Mouse (Mus musculus): Measurements from ENCODE around the gene Rd3.

Rd3 gene

DNA sequence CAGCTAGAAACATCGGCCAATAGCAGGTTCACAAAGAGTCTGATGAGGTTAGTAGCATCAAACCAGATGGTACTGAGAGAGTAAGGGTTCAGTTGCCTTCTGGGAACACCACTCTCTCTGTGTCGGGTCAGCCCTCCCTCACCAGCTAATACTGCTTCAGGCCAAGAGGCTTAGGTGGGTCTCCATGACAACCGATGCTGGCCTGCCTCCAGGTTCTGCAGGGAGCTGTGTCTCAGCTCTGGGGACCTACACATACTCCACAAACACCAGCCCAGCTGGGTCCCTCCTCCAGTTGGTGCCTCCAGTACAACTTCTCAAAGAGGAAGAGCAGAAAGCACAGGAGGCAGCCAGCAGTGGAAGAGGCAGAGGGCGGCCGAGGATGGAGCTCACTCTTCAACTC, at the start of gene Rd3:
TSS of gene Rd3 (plus strand) at position 184 of the 400 bp plus-strand sequence.
- DNase-seq (ENCODE audit: extremely low spot score) = no peak

DNA sequence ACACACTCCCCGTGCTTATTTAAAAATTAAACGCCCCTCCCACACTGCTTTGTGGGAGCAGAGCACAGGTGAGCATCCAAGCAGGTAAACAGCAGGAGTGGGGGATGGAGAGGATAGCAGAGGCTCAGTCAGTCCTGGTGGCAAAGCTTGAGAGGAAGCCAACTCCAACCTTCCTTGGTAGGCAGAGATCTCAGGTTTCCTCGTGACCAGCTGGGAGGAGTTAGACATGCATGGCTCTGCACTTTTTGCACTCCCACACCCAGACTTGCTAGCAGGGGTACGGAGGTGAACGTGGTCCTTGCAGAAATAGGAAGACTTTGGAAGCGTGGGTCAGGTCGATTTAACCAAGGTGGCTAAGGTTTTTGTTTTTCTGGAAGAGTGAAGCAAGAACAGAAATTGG, 48.8 kb upstream of the Rd3 start:
- DNase-seq (ENCODE audit: extremely low spot score) = no peak

DNA sequence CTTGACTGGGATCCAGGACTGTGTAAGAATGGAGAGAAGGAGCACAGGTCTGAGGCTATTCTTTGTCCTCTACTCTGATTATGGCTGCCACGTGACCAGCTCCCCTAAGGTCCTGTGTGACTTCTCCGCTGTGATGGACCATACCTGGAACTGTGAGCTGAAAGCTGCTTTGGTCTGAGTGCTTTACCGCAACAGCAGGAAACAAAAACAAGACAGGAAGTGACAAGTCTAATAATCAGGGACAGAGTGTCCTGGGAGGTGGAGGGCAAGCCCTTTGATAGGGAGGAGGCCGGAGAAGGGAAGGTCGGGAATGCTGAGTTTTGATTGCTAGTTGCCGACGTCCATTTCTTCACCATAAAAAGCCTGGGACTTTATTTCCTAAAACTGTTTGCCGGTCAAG, 48.1 kb upstream of the Rd3 start:
- no peak for DNase-seq (ENCODE audit: extremely low spot score)

DNA sequence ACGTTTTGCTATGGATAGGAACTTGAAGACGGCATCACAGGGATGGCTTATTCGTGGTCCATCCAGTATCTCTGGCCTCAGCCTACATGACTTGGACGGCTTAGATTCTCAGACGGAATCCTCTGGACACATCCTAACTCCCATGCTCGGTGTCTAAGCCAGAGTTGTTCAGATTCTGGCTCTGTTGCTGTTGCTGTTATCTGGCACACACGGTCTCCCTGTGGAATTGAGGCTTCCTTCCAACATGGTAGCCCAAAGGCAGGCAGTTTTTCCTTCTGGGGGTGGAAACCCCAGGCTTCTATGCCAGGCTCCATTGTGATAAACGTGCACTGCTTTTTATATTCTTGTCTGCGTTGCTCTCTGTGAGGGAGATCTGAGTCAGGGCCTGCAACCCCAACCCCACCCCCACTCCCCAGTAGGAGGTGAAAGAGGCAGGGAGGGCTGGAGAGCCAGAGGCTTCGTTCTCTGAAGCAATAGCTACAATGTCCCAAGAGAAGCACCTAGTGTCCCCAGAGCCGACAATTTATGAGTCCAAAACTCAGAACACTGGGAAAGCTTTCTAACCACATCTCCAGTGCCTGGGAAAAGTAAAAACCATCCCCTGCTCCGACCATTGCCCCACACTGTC, 47.2 kb upstream of the Rd3 start:
- no peak for DNase-seq (ENCODE audit: extremely low spot score)

DNA sequence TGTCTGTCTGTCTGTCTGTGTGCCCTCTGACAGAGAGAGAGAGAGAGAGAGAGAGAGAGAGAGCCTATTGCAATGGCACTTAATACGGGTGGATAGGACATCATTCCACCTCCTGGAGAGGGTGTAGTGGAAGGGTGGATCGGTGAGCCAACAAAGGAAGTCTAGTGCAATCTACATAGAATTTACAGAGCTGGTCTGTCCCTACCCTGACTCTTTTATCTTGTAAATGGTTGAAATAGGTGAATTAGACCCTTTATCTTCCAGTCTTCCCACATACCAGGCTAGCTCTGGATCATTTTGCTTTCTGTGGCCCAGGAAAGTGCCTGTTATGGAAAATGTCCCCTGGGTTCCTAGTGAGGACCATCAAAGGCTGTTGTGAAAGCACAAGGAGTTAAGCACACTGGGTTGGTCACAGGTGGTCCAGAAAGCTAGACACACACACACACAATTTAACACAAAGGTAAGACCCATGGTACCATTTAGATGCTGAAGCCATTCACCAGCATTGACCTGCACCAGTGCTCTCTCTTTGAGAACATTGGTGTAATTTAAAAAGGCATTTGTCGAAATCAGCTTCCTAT, 46.6 kb upstream of the Rd3 start:
- no peak for DNase-seq (ENCODE audit: extremely low spot score)

DNA sequence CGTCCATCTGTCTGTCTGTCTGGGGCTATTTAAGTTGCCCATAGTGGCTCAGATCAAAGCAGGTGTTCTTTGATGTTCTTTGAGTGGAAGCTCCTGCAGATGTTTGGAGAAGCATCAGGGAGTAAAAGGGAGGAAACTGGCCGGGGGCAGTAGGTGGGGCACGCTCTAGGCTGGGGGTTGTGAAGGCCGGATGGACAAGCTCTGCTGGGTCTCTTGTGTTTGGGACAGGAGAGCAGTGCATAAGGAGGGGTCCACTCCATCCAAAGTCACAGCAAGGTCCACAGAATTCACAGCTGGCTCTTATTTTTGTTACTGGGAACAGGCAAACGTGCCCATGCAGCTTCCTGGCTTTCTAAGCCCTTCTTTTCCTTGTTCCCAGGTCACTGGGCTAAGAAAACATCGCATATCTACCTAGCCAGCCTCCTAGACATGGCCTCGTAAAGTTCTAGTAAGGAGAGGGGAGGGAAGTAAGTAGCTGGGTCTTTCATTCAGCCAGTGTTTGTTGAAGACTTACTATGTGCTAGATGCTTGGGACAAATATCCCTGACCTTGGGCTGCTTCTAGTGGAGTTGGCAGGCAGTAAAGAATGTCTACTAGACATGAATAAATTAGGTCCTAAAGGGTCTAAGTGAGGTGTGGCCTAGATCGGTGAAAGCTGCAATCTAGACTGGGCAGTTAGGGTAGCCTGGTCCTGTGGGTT, 44.7 kb upstream of the Rd3 start:
- DNase-seq (ENCODE audit: extremely low spot score) = no peak

DNA sequence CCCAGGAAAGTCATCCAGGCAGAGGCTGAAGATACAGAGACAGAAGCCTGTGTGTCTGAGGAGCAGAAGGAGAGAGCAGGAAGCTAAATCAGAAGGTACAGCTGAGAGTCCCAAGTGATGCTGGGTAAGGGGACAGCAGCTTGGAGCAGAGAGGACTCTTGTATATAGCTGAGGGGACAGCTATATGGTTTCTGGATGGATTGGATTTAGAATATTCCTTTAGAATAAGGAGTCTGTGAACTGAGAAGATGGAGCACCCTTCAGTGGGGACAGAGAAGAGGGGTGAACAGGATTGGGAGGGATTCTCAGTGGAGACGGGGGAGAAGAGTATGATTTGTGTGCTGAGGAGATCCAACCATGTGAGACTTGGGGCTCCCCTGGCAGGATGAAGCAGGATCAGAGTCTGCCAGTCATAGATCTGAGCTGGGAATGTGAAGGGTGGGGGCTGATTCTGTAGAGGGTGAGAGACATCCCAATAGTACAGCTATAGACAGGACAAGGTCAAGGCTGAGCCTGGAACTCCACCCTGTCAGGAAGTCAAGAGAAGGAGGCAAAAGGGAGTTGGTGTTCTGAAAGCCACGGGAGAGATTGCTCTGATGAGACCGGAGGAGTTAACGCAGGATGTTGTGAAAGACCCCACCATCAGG, 44.1 kb upstream of the Rd3 start:
- no peak for DNase-seq (ENCODE audit: extremely low spot score)

DNA sequence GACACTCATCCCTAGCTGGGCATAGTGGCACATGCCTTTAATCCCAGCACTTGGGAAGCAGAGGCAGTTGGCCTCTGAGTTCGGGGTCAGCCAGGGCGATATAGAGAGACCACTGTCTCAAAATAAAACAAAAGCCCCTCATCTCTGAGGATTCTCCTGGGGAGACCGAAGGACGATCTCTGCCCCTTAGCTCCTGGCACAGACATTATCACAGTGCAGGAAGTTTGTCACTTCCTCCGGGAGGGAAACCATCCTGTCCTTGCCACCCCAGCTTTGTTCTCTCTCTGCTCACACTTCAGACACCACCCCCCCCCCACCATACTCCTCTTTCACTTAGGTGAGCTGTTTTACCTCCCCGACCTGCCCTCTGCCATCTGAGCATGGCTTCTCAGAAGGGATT, 33.5 kb upstream of the Rd3 start:
- DNase-seq (ENCODE audit: extremely low spot score) = no peak

DNA sequence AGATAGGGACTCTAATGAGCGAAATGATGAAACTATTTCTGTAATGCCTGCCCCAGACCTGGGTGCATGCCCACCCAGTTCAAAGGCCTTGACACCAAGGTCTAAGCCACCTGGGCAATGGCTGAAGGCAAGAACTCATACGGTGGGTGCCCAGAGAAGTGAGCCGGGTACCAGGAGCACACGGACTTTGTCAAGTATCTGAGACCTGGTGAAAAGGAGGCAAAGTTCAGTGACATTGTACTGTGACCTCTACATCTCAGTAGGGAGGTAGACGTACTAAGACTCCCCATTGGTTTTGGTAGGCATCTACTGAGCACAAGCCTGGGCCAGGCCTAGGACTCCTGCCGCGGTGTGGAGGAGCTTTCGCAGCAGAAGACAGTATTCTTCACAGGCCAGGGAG, 31.8 kb upstream of the Rd3 start:
- DNase-seq (ENCODE audit: extremely low spot score) = no peak

DNA sequence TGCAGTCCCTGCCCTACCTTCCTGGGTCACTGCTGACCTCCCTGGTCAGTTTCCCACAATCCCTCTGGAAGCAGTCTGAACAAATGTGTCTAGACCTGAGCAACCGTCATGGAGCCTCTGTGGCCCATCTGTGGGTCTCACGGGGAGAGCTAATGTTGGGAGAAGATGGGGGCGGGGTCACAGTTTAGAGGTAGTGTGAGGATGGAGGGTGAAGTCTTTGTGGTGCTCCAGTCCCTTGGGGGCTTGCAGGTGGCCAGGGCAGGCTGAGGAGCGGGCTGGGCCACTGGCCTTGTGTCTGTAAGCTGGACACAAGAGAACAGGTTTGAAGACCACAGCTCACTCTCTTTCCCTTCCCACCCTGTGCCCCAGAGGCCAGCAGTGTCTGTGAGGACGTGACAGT, 31.4 kb upstream of the Rd3 start:
- DNase-seq (ENCODE audit: extremely low spot score) = no peak

DNA sequence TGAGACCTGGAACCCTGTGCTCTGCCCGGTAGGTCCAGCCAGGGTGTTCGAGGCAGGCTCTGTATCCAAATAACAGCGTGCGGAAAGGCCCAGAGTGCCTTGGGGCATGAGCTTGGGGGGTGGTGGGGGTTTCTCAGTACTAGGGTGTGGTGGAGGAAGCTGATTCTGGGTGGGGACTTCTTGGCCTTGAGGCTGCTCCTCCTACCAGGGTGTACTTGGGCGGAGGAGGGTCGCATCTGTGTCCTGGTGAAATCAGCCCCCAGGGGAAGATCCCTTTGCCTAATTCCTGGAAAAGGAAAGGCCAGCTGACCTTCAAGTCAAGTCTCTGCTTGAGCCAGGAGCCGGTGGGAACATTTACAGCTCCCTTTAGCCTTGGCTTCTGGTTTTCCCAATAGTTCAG, 30.9 kb upstream of the Rd3 start:
- no peak for DNase-seq (ENCODE audit: extremely low spot score)

DNA sequence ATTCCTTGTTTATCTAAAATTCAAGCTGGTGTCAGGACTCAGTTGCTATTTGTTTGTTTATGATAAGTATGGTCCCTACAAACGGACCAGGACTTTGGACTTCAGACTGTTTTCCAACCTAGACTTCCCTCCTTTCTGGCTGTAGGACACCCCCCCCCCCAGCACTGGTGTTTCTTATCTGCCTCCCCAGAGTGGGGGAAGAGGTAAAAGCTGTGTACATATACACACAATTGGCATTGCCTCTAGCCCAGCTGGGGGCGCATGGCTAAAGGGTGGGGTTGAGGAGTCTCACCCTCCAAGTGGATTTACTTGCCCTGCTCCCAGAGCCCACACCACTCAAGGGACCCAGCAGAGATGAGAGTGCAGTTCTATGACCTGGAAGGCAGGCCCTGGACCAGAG, 30.3 kb upstream of the Rd3 start:
- DNase-seq (ENCODE audit: extremely low spot score) = no peak

DNA sequence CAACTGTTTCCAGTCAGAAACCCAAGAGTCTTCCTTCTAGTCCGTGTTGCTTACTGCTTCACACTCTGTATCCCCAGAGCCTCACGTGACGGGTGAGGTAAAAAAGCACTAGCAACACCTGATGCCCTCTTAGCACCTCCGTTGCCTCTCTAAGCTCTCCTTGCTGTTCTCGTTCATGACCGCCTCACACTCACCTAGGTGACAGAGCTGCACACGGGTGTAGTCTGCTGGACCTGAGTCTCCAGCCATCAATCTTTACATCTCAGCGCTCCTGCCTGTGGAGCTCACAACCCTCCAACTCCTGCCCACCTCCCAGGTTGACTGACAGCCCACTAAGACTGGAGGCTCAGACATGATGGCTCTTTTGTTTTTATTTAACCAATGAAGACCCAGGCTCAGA, 29.4 kb upstream of the Rd3 start:
- DNase-seq (ENCODE audit: extremely low spot score) = no peak

DNA sequence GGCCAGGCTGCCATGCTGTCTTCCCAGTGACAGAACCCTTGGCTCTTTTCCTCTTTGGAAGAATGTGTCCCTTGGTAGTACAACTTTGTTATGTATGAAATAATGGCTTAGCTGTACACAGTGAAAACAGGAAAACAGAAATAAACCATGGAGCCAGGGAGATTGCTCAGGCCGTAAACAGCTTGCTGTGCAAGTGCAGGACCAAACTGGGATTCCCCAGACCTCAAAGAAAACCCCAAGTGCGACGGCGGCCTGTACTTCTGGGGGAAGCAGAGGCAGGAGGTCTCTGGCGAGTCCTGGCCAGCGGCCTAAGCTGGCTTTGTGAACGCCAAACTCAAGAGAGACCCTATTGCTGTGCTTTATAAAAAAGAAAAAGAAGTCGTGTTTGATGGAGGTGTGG, 28.6 kb upstream of the Rd3 start:
- no peak for DNase-seq (ENCODE audit: extremely low spot score)

DNA sequence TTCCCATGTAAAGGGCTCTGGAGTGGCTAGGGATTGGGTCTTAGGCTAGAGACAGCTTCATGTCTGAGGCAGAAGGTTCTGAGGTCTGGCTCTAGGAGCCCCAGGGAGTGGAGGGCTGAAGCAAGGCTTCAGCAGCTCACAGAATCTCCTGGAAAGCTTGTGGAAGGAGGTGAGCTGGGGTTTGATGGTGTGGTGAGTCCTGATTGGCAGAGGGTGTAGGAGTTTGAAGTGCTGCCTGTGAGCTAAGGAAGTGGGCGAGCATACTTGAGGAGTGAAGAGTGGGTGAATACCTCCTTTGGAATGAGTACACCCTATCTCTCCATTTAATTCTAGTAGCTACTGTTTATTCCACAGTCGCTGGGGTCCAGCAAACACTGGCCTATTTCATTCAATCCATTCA, 26.6 kb upstream of the Rd3 start:
- DNase-seq (ENCODE audit: extremely low spot score) = no peak

DNA sequence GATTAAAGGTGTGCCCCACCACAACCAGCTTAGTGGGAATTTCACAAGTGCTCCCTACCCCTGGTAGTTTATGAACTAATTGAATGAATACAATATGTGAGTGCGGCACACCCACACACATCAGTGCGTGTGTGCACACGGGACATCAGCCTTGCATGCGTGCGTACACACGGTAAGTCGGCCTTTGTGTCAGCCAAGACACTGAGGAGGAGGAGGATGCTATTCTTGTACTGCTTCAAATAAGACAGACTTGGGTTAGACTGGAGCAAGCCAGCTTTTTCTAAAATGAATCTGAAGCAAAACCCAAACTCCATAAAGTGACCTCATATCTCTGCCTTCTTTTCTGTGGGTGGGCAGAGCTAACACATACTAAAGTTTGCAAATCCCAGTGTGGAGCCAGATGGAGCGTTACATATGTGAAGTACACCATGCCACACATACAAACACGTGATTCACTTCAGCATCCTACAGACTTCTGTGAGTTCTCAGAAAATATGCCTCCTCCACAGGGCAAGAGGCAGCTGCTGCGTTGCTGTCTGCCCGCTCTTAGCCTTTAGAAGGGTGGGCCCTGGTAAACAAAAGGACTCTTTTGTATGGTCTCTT, 24.3 kb upstream of the Rd3 start:
- DNase-seq (ENCODE audit: extremely low spot score) = no peak

DNA sequence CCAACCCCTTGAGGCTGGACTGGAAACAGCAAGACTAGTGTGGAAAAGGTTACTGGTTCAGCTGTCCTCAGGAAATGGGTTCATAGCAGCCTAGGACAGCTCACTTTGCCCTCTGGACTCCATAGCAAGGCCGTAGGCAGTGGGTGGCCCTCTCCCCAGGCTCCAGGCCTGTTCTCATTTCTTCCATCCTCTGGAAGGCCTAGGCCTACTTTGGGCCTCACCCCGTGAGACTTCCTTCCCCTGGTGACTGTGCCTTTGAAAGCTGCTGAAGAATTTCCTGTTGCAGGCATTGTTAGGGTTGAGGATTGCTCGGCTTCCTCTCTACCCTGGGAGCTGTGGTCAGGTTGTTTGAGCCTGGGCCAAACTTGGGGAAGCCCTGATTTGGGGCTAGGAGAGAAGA, 22.1 kb upstream of the Rd3 start:
- DNase-seq (ENCODE audit: extremely low spot score) = no peak

DNA sequence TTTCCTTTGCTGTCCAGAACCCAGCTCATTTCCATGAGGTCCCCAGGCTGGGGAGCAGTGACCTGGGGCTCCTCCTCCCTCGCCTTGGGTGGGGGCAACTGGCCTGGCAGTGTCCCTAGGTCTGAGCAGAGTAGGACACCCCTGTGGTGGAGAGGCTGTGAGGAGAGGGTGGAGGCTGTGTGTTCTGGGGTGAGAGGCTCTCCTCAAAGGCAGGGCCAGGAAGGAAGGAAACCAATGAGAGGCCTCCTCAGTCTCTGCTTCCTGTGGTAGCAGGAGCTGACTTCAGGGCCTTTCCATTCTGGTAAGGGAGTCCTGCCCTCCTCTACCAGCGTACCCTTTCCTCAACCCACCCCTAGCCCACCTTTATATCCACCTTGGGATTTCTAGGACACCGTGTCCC, 20.9 kb upstream of the Rd3 start:
- no peak for DNase-seq (ENCODE audit: extremely low spot score)

DNA sequence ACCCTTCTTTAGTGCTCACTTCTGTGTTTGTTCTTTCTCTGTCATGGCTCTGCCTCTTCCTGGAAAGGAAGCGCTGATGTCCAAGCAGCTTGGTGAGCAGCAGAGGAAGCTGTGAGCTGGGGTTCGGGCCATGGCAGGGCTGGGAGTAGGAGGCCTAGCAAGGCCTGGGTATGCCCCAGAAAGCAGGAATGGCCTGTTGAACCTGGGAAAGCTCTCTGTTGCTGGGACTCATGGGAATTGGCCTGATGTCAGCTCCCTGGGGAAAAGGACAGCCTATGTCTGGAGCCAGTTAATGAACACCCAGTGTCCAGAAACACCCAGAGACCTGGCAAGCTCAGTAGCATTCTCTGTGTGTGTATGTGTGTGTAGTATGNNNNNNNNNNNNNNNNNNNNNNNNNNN, 20.3 kb upstream of the Rd3 start:
- DNase-seq (ENCODE audit: extremely low spot score) = no peak

DNA sequence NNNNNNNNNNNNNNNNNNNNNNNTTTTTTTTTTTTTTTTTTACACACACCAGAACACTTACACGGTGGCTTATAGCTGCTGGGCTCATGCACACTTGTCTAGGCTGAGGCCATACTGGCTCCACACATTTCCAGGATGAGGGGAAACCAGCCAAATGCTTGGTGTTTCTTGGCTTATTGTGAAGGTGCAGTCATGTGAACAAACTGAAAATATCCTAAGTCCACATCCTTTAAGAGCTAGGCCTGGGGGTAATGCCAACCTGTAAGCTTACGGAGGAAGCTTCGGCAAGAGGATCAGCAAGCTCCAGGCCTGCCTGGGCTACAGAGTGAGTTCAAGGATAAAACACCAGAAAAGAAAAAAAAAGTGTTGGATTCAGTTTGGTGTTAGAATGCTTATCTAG, 19.8 kb upstream of the Rd3 start:
- DNase-seq (ENCODE audit: extremely low spot score) = no peak

DNA sequence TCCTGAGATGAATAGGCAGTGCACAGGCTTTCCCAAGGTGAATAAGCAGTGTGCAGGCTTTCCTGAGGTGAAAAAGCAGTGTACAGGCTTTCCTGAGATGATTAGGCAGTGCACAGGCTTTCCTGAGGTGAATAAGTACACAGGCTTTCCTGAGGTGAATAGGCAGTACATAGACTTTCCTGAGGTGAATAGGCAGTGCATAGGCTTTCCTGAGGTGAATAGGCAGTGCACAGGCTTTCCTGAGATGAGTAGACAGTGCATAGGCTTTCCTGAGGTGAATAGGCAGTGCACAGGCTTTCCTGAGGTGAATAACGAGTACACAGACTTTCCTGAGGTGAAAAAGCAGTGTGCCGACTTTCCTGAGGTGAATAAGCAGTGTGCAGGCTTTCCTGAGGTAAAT, 16.2 kb upstream of the Rd3 start:
- no peak for DNase-seq (ENCODE audit: extremely low spot score)

DNA sequence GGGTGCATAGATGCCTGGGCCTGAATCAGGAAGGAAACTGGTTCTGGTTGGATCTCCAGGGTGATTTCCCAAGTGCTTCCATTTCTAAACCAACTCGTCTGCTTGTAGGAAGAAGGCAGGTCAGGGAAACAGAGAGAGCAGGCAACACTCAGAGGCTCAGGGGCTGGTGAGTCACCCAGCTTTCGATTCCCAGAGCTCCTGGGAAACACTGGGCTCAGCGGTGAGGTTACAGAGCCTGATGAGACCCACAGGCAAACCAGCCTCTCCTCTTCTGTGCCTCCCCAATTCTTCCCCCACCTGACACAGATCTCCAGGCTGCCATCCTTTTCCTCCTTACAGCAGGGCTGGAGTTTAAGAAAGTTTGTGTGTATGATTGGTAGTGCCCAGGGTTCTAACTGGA, 13.8 kb upstream of the Rd3 start:
- DNase-seq (ENCODE audit: extremely low spot score) = no peak

All from embryo, embryonic 9.5 days (tissue).